Mouse (Mus musculus): ENCODE results near the gene Sfxn2.

Gene Sfxn2

DNA sequence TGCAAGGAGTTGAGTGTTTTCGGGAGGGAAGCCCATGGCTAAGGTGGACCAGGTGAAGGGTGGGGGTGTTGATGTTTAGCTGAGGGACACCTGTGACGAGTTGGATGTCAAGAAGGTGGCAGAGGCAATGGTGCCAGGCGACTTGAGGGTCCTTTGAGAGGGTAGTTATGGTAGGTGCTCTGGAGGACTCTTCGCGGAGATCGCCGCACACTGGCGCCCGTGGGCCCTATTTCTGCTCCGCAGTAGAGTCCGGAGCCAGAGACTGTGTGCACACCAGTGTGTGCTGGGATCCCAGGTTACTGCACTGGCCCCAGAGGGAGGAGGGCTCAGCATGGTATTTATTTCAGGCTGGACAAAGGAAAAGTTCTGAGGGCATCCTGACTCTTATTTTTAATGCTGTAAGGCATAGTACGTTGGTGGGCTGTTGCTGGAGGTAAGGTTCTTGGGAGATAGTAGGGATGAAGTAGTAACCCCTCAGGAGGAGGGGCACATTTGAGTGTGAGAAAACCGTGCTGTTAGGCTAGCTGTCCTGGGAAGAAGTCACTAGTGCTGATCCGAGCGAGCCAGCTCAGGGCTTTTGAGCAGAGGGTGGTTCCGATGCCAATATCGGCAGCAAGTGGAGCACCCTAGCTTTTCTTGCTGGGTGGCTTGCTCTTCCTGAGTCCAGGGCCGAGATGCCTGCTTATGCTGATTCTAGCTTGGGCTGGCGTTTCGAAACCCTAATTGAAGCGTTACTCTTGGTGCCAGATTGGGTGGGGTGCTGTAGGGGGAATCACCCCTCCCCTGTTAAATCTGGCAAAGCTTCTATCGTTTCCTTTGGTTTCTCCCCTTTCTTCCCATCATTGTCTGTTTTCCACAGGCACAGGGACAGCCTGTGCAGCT lies 26.5 kb downstream of the Sfxn2 start:
- DNase-seq, result peak; percentile 26 to 40

DNA sequence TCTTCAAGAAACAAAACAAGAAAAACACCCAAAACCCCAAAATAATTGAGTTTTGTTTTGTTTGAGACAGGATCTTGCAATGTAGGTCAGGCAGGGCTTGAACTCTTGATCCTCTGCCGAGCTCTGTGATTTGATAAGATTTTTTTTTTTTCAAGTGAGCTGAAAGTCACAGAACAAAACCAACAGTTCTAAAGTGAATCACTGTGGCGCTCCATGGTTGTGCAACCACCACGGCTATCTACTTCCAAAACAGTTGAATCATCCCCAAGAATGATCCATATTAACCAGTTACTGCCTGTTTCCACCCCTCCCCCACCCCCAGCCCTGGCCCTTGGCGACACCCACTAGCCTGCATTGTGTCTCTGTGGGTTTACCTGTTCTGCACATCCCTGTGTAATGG lies 27.2 kb downstream of the Sfxn2 start:
- DNase-seq, result no peak

DNA sequence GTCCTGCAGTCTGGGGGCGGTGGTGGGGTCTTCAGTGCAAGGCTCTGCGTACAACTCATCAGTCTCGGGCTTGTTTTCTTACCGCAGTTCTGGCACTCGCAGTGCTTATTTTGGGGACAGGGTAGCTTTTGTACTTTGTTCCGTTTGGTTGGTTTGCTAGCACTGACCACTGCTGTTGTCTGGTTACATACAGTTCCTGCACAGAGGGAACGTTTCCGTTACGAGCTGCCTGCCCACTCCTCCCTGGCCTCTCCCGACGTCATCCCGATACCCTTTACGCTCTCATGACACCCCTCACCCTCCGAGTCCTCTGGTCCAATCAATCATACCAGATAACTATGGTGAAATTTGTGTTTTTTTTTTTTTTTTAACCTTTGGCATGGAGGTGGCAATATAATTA lies 28.3 kb downstream of the Sfxn2 start:
- DNase-seq, result no peak

DNA sequence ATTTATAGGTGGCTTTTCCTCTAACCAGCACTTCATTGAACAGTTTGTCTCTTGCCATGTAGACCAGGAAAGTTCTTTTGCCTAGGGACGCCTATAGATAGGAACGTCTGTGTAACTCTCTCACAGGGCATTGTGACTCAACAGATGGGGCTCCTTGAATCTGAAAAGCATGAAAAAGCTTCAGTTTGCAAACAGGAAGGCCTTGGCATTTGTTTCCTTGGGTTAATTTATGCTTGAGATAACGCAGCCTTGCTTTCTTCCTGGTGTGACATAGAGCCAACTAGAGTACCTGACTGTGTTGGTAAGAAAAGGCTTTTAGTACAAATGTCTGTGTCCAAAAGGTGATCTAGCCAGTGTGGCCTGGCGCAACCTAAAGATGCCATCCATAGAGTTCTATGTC lies 29.2 kb downstream of the Sfxn2 start:
- DNase-seq, result no peak

DNA sequence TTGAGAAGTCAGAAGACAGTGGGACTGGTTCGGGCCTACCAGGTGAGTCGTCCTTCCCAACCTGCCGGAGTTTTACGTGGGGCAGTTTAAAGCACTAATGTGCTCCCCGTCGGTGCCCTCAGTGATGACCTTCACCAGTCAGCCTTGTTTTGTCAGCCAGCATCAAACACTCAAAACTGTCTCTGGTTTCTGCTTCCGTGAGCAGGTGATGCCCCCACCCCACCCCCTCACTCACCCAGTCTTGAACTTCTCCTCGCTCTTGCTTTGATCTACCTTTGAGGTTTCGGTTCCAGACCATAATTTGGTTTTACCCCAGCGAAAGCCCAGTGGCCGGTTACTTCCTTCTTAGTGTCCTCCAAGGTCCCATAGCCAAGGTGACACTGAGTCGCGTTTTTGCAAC lies 33.6 kb downstream of the Sfxn2 start:
- no peak for DNase-seq

DNA sequence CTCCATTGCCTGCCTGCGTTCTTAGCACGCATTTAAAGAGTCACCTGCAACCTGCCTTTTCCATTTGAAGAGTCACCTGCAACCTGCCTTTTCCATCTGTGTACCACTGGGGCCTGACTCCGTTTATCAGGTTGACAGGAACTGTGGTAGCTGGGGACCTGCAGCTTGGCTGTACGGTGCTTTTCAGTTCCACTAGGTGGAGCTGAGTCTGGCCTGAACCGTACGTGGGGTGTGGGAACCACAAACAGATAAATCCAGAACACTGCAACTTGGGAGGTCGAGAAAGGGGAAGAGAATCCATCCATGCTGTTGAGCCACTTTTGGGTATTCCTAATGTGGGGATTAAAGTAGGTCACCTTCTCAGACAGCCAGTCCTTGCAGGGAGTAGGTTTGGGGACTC lies 34.3 kb downstream of the Sfxn2 start:
- peak in 1 of 2 experiments; percentile 52 for DNase-seq

DNA sequence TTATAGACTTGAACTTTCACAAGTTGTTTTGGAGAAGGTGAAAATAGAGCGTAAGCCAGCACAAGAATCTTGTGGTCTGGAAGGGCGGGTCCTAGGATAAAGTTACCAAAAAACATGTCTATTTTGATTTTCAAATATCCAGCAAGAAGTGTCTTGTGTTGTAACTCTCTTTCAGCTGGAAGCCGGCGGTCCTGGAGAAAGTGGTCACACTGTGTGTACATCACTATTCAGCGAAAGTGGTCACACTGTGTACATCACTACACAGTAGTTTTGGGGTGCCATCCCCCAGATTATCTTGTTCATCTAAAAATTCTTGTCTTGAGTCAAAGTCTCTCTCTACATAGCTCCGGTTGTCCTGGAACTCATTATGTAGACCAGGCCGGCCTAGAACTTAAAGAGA lies 35.0 kb downstream of the Sfxn2 start:
- DNase-seq, result no peak

DNA sequence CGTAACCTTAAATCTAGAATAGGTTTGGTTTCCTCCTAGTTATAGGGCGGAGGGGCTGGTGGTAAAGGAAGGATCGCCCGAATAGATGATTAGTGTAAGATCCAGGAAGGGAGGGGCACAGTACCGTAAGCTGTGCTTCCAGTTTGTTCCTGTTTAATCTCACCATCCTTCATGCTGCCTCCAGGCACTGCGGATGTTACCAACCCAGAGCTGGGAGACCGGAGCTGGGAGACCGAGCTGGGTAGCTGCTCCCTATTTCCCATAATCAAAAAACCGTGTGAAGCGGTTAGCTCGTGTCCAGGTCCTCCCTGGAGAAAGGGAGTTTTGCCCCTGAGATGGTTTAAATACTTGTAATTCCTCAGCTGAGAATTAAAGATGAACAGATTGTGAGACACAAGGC lies 43.2 kb downstream of the Sfxn2 start:
- DNase-seq, result no peak

DNA sequence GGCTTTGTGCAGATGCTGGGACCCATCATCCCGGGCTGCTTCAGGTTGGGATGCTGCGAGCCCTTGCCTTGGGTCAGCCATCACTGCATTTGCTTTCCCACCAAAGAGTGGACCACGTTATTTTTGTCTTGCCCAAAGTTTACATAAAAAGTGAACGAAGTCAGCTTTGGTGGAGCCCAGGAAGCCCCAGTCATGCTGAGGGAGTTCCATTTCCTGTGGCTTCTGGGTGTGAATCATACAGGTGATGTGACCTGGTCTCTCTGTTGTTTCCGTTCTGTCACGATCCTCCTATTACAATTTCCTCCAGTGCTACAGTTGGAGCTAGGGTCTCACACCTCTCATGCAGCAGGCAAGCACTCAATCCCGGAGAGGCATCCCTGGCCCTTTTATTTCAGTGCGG lies 44.2 kb downstream of the Sfxn2 start:
- no peak for DNase-seq

DNA sequence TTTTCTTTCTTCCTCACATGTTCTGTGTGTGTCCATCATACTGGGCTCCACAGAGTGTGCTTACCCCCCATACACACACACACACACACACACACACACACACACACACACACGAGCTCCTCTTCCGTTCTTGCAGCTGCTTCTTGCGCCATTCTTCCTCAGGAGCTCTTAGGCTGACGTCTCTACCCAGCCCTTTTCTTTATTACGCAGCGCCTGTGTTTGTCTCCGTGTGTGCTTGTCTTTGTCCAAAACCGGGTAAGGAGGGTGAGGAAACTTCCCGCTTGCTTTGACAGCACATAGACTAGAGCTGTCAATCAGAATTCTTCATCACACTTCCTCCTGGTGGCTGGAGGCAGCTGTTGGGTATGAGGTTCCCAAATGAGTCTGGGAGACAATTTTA lies 45.2 kb downstream of the Sfxn2 start:
- DNase-seq, result peak; percentile 51 to 63

DNA sequence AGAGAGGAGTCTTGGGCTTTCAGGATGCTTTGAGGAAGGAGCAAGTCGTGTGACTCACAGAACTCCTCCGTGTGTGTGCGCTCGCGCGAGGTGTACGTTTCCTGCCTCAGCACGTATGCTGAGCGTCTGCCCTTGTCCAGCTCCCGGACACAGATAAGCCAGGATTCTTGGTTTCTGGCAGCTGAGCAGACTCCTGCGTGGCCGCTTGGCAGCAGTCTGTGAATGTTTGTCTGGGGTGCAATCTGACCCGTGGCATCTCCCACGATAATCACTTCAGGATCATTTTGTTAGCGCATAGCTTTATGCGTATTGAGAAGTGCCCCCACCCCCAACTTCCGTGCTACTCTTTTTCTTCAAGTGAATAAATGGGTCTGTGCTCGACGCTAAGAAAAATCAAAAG lies 45.8 kb downstream of the Sfxn2 start:
- peak; percentile 25 to 46 for DNase-seq

DNA sequence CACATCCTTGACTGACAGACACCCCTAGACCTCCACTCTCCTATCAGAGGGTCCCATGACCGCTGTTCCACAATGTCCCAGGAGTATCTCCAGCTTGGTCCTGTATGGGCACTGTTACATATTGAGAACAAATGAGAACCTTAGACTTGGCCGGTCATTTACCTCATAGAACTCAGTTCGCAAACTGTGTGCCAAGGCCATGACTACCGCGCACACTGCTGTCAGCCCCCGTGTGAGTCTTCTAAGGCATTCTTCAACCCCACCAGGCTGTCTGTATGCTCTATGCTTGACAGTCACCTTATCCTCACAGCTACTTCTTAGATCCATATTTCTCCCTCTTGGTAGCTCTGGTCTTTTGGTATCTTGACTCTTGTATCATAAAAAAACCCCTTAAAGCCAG lies 46.4 kb downstream of the Sfxn2 start:
- DNase-seq, result no peak

DNA sequence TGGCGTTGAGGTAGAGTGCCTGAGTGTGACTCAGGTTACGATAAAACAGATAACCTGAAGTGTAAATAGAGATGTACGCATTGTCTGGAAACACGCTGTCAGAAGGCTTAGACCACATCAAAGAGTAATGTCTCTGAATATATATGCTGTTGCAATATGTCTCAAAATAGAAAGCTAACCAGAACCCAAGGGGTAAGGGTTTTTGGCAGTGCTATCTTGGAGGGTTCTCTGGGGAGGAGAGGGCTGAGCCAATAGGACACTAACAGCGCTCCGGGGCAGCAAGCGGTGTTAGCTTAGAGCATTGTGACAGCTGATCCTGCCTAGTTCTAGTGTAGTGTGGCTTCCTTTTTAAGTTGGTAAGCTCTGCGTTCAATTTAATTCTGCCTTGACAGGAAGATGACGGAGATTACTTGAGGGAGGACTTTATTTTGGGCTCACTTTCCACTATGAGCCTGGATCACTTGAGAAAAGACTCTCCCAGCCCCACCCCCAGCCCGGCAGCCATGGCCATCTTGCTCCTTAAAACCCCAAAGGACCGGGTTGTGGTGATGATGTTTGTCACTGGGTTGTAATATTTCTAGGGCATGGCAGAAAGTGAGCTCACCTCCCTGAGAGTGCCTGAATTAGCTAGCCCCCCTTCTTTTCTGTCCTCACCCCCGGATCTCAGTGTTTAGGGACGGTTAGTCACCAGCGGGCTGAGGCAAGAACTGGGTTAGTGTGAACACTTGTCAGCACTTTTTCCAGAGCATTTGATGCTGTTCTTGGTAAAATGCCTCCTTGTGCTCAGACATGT lies 47.0 kb downstream of the Sfxn2 start:
- no peak for DNase-seq

DNA sequence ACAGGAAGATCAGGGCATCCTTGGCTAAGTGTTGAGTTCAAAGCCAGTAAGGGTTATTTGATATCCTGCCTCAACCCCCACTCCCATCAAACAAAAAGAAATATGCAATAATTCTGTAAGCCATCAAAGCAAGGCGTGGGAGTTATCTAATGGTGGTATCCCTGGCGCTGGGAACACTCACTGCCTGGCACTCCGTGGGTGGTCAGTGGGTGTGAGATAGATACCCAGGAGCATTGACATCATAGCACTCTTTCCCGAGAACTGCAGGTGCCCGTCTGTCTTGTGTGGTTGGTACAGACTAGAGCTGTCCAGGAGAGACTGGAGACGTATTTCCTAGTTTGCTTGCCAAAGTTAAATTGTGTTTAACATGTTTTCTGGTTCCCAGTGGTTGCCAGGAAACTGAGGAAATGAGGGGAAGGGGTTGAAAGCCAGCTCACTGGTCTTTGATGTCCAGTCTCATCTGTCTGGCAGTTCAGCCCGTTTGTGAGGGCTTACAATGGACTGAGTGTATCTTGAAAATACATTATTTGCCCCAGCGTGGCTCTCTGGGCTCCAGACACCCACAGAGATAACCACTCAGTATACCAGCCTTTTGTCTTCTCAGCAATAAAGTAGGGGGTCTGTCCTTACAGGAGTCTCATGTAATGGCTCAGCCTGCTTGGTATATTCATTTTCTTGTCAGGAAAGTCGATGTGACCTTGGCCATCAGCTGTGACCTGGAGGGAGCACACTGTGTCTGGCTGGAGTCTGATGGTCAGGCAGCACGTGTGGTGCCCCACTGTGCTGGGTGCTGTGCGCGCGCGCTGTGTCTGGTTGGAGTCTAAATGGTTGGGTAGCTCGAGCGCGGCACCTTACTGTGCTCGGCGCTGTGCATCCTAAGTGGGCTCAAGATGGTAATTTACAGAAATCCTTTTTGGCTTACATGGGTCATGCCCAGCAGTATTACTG lies 48.3 kb downstream of the Sfxn2 start:
- no peak for DNase-seq

DNA sequence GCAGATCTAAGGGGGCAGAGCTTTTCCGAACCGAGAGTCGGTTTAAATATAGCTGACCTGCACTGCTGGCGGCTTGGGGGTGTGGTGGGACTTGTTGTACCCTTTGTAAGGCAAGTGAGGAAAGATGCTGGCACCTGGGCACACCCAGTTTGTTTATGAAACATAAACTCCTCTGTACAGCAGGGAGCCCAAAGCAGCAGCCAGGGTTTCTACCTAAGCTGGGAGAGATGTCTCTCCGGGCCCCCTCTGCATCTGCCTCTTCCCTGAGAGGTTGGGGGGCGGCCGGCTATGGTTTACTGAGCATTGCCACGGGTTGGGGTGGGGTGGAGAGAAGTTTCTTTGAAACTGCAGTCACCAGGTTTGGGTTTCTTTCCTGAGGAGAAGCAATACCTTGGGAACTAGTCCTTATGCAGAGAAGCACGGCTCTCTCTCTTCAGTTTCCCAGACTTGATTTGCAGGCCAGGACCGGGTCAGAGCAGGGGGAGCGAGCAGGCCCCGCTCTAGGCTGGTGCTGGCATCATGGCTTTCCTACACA lies 49.6 kb downstream of the Sfxn2 start:
- DNase-seq, result no peak

DNA sequence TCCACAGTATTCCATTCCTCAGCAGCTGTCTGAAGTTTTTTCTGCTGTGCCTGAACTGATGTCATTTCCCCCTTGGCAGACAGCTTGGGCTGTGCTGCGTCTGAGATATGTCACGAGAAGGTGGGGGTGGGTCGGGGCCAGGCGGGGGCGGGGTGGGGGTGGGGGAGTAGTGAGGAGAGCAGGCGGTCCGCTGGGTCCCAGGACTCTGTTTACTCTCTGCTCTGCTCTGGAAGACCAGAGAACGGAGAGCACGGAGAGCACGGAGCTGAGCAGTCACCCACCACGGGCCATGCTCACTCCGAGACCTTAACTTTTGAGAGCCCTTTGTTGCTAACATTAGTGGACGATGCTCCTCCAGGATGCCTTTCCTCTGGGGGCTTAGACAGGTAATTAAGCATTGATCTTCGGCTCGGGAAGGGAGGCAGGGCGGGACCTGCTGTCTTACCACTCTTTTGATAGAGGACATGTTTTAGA lies 50.1 kb downstream of the Sfxn2 start:
- peak; percentile 73 to 83 for DNase-seq

DNA sequence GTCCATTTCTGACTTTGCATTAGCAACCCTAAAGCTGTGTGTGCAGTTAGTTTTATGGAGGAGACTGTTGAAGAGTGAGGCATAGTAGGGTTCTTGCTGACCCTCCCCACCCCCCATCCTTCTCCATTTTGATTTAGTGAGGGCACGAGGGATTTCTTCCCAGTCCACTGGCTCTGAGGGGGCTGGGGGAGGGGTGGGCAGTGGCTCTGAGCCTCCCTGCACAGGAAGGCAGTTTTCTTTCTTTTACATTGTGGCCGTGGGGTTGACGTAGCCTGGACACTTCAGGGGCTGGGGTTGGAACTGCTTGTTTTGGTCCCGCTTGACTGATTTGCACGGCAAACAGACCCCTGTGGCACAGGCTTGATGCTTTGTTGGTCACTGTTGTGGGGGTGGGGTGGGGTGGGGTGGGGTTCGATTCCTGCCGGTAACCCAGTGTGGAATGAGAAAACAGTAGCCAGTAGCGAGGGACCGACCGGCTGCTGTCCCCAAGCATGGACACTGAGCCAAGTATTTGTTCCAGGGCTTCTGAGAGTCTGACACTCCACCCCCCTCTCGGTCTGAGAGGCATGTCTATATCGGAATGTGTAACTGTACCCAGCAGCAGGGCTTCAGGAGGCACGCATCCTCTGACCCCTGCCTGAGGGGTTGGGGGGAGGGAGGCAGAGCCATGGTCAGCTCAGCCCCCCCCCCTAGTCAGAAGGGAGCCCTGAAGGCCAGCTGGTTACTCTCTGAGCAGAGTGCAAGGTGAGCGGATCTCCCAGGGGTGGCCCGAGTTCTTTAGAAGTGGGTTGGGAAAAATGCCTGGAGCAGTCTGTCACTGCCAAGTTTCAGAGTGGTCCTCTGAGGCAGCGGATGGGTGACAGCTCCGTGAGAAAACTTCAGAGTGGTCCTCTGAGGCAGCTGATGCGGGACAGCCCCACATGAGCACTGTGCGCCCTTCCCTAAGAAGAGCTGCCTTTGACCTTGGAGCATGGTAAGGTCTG lies 50.9 kb downstream of the Sfxn2 start:
- peak; percentile 74 to 82 for DNase-seq

DNA sequence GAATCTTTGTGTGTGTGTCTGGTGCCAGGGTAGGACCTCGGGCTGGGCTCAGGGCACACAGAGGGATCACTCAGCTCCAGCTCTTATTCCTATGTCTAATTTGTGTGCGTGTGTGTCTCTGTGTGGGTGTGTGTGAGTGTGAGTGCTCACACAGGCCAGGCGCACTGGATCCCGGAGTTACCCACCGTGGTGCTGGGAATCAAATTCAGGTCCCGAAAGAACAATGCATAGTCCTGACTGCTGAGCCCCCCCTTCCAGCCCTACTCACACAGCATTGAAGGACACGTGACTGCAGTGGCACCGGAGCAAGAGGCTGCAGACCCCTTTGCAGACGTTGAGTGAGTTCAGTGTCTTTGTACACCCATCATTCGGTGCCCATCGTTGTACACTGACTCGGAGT lies 51.9 kb downstream of the Sfxn2 start:
- DNase-seq, result no peak

DNA sequence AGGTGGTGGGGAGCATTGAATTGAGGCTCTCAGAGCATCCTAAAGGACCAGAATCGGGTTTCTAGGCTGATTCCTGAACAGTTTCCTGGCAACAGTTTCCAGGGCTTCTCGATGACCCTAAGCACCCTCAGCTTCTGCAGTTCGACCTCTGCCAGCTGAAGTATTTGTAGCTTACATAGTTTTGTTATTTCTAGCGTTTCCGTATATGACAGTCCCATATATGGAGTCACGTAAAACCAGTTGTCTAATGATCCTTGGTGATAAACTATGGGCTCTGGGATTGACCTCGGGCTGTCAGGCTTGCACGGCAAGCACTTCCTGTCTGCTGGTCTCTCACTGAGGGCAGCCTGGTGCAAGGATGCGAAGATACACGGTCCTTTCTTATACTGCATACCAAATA lies 52.4 kb downstream of the Sfxn2 start:
- DNase-seq, result no peak

DNA sequence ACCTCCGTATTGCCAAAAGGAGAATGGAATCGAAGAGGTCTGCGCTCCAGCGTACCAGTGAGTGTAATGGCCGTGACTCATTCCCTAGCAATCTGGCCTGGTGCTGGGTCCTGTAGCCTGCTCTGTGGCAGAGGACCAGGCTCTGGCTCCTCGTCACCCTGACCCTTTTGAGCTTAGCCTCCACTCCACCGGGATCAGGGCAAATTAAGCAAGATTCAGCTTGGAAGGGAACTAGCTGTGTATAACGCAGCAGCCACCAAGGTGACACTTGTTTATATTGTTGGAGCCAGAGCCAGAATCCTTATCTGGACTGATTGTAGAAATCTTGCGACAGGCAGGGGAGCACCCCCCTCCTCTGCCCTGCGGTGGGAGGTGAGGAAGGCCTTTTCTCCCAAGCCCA lies 55.2 kb downstream of the Sfxn2 start:
- DNase-seq, result peak in 1 of 2 experiments; percentile 69

DNA sequence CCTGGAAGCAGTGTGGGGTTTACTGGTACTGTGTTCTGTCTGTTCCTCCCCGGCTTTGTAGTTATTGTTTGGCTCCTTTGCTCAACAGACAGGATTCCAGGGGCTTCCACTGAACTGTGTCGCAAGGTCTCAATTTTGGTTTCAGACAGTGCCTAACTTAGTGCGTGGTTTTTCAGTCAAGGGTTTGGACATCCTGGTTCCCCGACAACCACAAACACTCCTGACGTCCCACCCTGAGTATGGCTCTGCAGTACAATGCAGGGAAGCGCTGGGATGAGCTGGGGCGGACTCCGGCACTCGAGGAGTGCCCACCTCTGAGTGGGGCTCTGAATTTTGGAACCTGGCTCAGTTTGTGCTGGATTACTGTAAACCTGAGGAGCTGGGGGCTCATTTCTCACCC lies 56.6 kb downstream of the Sfxn2 start:
- DNase-seq, result no peak

All from lung, postnatal 4 days (tissue).